Mouse (Mus musculus): ENCODE data around the gene 4932414N04Rik.
"Not testable (repeated sequence)": the region's sequence is repeated elsewhere in the genome, so short reads cannot be mapped to it uniquely, and the experiment has no call there.

Gene 4932414N04Rik

DNA sequence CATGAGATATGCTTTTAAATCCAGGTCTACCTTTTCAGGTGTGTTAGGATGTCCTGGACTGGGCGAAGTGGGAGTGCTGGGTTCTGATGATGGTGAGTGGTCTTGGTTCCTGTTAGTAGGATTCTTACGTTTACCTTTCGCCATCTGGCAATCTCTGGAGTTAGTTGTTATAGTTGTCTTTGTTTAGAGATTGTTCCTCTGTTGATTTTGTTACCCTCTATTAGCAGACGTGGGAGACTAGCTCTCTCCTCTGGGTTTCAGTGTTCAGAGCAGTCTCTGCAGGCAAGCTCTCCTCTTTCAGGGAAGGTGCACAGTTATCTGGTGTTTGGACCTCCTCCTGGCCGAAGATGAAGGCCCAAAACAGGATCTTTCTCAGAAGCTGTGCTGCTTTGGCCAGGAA is at the start of gene 4932414N04Rik:
Gene 4932414N04Rik, plus strand, starts transcription at position 301 of the 400 bp plus-strand sequence.
- DNase-seq, result not testable (repeated sequence)

DNA sequence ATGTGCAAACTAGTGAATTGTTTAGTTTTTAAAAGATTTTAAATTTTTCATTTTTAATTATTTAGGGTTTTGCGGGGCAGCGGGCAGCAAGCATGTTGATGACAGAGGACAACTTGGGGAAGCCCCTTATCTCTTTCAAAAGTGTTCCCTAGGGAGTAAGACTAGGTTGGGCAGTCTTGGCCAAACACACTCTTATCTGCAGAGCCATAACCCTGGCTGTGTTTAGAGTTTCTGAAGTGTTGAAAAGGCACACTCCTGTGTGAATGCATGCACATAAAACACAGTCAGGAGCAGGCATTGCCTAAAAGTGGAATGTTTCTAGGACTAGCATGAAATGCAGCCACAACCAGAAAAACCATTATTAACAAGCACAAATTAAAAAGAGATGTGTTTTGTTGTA is 75.9 kb downstream of the 4932414N04Rik start:
- no peak for DNase-seq

DNA sequence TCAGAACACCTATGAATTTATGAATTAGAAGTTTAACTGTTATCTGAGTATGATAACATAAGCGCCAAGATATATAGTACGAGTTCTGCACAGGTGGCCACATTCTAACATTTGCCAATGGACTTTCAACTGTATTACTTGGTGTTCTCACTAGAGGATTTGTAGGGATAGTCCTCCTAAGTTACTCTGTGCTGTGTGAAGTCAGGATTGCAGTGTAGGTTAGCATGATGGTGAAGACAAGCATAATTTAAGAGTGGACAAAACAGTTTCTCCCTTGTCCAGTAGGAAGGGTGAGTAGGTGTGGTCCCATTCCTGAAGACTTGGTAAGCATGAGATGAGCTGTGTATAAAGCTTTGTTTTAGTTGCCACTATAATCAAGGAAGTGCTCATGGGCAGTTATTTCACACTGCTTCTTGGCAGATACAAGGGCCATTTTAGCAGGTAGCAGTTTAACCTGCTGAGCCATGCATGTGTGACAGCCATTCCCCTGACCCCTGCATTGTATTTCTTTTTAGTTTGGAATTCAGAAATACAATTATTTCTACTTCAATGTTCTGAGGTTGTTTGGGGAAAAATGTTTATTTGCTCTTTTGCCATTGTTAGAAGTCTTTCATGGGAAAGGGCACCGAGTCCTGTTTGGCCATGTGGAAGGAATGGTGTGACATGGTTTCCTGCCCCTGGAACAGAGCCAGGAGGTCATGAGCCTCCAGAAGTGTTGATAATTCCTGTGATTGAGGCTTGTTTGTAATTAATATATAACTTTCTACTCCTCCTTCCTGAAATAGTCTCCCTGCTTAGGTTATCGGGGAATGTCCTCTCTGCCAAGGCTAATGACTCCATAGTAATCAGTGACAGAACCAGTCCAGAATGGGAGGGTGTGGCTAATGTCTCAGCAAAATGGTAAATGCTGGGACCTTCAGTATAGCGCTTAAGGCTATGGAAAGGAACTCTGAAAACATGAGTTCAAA is 83.8 kb downstream of the 4932414N04Rik start:
- DNase-seq, result no peak

DNA sequence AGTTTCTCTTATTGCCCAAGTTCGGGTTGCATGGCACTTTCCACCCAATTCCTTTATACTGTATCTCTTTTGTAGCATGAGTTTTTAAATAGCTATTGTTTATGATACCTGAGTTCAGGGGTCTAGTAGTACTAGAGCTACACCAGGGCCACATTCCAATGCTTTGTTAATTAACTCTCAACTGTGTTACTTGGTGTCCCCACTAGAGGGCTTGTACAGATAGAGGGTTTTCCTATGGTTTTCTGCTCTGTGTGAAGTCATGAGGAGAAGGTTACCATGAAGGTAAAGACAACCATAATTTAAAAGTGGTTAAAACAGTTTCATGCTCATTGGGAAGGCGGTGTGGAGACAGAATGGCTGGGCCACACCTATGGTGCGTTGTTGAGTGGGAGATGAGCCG is 88.3 kb downstream of the 4932414N04Rik start:
- no peak for DNase-seq

DNA sequence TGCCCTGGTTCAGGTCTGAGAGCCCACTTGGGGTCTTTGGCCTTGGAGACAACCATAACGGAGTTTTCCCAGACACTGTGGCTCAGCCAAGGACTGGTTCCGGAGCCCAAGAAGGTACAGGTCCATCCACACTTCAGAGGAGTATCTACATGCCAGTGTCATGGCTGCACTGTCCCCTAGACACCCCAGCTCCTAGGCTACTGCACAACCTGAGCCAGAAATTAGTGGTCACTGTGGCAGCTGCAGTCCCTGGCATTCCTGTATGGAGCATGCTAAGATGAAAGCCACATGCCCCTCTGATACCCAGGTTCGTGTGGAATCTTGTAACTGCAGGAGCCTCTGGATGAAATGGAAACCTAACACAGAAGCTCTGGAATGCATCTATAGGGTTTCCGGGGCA is 99.9 kb downstream of the 4932414N04Rik start:
- no peak for DNase-seq

DNA sequence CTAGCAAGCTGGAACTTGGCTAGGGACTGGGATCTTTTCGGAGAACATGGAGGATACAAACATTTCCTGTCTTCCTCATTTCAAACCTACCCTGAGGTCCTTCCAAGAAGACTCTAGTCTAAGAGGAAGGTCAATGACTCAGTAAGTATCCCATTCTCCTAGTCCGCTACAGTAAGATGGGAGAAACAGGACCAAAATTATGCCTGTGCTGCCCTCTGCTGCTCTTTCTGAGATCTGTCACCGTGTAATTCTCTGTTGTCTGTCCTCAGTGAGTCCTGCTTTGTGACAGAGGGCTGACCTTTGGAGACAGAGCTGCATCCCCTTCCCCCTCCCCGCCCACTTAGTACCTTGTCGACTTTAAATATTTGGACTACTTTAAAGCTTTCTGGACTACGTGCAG is 100.5 kb downstream of the 4932414N04Rik start:
- peak; percentile 19 for DNase-seq

DNA sequence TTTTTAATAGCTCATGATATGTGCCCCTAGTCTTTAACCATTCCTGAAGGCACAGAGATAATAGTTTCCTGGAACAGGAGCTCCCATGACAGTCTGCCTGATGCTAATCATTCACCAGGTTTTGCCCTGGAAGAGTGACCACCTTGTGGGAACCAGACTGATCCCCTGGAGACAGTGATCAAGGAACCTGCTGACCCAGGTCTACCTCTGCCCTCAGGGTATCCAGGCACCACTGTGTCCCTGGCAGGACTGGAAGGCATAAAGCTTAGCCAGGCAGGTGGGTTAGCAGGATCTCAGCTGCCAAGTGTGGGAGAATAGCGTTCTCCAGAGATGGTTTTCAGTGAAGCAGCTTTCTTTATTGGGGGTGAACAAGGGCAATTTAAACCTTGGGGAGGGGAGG is 109.1 kb downstream of the 4932414N04Rik start:
- no peak for DNase-seq

DNA sequence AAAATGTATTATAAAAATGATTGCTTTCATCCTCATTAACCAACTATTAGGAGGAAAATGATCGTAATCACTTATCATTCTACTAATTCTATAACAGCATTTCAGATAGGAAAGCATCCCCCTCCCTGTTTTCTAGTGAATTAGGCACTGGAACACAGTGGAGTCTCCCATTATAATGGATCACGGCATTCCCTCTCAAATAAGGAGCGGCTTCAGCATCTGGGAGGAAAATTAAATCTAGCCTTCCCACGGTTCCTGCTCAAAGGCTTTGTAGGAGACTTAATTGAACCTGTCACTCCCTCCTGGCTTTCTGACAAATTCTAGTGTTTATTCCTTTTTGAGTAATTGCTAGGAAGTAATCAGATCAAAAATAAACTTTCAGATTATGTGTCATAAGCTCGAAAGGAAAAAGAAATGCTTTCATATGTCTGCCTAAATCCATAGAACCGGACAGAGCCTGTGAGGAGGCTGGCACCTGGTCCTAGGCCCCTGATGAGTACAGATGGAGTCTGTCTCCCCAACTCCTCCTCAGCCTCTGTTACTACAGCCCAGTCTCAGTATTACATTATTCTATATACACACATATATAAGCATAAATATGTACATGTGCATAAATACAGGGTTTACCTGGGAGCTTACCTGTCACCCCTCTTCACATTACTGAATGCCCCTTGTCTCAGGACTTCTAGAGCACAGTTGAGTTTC is 111.1 kb downstream of the 4932414N04Rik start:
- no peak for DNase-seq

DNA sequence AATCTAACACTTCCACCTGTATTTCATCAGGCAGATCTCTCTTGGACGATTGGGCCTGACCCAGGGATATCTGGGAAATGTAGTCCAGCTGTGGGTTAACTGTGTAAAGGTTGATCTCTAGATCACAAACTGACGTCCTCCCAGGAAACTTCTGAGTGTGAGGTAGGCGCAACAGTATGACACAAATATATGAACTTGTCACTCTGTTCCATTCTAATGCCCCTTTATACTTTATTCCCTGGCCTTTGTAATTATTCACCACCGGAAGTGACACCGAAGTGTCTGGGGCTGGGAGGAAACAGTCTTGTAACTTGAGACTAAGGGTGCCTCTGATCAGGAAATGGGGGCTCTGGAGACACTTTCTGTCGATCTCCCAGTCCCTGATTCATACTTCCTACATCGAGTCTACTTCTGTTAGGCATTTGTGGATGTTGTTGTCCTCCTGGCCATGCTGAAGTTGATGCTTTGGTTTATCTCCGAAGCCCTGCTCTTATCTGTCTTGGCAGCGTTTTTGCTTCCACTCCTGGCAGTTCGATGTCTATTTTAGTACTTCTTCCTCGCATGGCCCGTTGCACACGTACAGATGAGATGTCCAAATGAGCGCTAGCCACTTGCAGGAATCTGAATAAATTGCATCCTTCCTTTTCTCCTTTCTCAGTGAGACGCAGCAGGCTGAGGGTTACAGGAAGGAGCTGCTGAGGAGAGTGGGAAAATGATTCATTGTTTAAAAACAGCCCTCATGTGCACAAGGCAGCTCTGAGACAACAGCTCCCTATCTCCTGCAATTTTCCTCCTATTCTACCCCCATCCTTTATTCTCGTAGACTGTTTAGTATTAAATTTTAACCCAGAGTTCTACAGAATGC is 126.2 kb downstream of the 4932414N04Rik start:
- DNase-seq, result no peak

DNA sequence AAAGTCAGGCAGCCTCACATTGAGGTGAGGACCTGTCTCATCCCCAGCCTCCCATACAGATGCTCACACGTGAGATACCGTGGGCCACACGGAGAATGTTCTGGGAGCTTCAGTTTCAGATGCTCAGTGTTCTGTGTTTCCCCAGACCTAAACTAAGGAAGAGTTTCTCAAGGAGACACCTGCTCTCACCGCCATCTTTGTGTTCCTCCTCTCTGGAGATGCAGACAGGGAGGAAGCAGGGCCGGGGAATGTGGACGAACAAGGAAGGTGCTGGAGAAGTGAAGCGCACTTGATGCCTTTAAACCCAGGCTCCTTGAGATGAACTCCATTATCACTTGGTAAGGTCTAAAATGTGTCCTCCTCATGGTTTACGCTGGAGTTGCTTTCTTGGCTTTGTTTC is 127.4 kb downstream of the 4932414N04Rik start:
- DNase-seq, result not testable (repeated sequence)

DNA sequence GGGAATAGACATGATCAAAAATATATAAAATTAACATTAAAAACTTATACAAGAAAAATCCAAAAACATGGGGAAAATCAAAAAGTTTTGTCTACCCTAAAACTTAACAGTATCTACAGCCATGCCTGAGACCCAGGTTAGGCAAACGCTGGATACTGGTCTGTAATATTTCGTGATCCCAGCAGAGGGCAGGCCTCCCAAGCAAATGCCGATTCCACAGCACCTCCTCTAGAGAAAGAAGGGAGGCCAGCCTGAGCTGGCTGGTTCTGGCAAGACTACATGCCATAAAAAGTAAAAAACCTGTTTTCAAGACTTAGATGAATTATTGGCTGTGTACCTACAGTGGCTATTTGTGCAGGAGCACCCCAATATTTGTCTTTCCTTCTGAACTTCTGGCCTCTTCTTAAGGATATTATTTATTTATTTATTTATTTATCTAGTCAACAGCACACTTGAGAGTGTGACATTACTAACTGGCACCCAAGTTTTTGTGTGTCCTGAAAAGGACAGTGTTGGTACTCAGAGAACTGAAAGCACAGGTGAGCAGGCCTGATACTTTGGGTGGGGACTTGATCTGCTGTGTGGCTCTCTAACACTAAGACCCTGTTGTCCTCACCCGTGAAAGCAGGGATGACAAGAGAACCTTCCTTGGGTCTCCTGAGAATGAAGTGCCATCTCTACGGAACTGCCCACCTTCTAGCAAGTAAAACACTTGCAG is 128.6 kb downstream of the 4932414N04Rik start:
- DNase-seq, result peak; percentile 82

DNA sequence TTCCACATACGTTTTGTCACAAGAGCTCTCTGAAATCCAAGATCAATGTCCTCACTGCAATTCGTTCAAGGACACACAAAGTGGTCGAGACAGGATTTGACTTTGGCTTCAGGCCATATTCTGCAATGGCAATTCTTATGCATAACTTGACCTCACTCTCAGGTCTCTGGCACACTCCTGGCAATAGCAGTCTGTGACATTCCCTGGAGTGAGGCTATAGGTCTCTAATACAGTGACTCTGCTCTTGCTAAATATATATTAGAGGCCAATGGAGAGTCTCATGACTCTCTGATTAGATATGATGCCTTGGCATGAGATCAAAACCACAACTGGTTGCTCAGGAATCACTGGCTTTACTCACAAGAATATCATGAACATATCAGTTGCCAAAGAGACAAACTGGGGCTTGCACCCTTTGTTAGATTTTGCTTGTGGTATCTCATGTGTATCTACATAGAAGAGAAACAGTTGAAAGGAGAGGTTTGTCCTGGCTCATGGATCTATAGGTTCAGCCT is 130.9 kb downstream of the 4932414N04Rik start:
- DNase-seq, result no peak

DNA sequence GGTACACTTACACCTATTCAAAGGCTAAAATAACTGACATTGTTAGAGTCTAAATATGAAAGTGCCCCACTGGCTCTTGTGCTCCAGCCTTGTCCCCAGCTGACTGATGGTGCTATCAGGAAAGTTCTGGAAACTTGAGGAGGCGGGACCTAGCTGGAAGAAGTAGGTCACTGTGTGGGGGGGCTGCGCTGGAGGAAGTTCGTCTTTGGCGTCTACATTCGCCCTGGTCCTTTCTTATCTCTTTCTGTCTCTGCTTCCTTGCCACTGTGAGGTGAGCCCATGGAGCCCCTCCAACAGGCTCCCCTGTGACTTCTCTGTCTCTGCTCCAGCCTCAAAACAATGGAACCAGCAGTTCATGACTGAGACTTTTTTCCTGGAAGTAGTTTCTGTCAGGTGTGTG is 136.0 kb downstream of the 4932414N04Rik start:
- DNase-seq, result no peak

DNA sequence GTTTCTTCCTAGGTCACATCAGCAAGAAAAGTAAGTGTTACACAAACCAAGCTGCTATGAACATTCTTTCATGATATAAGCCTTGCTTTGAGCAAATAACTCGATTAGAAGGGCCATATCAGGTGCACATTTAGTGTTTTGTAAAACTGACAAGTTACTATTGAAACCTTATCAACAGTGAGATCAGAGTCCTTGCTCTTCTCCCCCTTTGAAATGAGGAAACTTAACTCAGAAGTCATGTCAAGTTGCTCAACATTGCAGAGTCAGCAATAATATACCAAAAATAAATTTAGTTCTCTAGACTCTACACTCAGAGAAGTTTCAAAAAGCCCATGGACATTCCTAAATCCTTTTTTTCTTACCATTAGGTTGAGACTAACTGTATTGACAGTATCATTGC is 137.2 kb downstream of the 4932414N04Rik start:
- no peak for DNase-seq

DNA sequence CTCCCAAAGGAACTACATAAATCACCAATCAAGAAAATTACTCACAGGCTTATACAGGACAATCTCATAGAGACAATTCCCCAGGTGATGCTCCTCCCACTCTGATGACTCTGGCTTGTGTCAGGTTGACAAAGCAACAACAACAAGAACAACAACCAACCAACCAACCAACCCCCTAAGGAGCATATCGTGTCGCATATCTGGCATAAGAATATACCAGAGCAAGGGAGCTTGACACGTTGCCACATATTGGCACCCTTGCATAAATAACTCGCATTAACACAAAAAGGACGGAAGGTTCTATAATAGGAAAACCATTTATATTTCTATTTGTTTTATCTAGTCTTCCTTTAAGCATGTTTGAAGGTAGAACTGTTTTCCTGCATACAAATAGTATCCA is 137.9 kb downstream of the 4932414N04Rik start:
- DNase-seq, result no peak

DNA sequence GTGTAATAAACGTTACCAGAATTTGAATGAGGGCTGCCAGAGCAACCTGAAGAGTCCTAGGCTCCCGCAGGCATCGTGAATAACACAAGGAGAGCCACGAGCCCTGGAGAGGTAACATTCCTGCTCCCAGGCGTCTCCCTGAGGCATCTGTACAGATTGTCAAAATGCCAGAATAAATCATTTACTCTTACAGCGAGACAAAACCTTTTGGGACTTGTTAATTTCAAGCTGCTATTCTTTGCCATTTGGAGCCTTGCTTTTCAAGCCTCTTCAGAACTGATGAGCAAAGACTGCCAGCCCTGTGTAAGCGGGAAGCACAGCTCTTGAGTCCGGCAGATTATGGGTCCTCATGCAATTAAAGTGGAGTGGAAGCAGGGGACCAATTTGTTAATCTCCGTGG is 138.3 kb downstream of the 4932414N04Rik start:
- DNase-seq, result no peak

DNA sequence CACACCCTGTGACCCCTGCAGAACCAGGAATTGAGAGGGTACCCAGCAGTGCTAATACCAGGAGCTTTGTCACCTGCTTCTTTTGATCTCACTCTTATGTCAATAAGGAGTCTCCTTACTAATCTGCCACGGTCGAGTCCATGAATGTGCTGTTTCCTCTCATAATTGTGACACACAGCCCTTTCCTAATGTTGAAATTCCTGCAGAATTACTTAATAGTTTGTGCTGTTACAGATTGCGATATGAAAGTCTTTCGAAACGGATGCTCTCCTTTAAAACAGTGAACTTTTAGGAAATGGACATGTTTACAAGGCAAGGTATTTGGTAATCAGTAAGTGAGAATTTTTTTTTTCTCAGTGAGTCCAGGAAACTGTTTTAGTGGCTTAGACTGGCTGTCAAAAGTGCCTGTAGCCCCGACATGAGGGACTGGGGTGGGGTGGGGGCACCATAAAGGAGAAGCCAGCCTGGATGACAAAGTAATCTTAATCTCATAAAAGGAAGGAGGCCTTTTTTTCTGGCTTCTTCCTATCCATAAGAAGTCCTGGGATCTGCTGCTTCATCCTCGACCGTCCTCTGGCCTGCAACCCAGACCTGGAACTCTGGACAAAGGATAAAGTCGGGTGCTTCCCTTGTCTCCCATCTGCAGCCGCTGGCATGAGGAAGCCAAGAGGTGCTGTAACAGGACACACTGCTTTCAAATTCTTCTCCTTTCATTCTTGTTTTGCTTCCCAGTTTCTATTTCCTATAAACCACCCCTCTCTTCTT is 139.9 kb downstream of the 4932414N04Rik start:
- DNase-seq, result no peak

DNA sequence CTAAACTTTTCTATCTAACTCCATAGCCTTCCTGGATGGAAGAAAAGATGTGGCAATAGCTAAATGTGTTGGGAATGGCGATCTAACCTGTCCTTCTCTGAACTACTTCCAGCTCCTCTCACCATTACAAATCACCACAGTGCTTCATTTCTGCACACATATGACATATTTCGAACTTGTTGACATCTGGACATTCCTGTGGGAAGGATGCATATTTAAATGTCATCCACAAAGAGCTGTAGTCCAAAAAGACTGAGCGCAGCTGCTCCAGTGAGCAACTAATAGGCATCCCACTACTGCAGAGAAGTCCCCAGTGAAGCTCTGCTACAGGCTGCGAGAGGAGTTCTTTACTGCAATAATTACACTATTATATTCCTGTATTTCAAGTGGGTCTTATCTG is 140.8 kb downstream of the 4932414N04Rik start:
- no peak for DNase-seq
